Mouse (Mus musculus) intestine, embryonic 16.5 days (tissue): Measurements from ENCODE around the gene Vapa. TPM values are rescaled to one million over a fixed set of nuclear protein-coding genes. Genes with fewer than 3 reads are reported as not detected.
"Not testable (repeated sequence)": the region's sequence is repeated elsewhere in the genome, so short reads cannot be mapped to it uniquely, and the experiment has no call there.

ENCODE experiments used
- ATAC-seq: fragments of 200-750 bp; cut with Nextera tagmentation; 2 replicates; pipeline ENCODE4 v1.8.0; 2017; ENCODE audit warnings: moderate TSS enrichment, moderate library complexity
- H3K27ac ChIP-seq: fragments of 300-500 bp; sonication (generic); 2 replicates; pipeline ENCODE4 v1.5.1; 2014; ENCODE audit warnings: mild to moderate bottlenecking, low read length
- H3K27me3 ChIP-seq: fragments of 300-500 bp; sonication (generic); replicated peaks from 2 replicates; pipeline ENCODE4 v1.6.1; 2014; ENCODE audit warnings: low read length, control low read depth, mixed read lengths; ENCODE audit not compliant: control insufficient read depth, insufficient read depth
- H3K36me3 ChIP-seq: fragments of 300-500 bp; sonication (generic); 2 replicates; pipeline ENCODE4 v1.6.1; 2014; ENCODE audit warnings: low read length, control low read depth; ENCODE audit not compliant: control insufficient read depth, insufficient read depth
- H3K4me1 ChIP-seq: fragments of 300-500 bp; sonication (generic); 2 replicates; pipeline ENCODE4 v1.6.1; 2014; ENCODE audit warnings: low read length, control low read depth, mixed read lengths; ENCODE audit not compliant: control insufficient read depth, insufficient read depth
- H3K4me2 ChIP-seq: fragments of 300-500 bp; sonication (generic); 2 replicates; pipeline ENCODE4 v1.6.1; 2014; ENCODE audit warnings: low read depth, low read length, control low read depth
- H3K4me3 ChIP-seq: fragments of 300-500 bp; sonication (generic); 2 replicates; pipeline ENCODE4 v1.5.1; 2014; ENCODE audit warnings: mild to moderate bottlenecking, low read length
- H3K9ac ChIP-seq: fragments of 300-500 bp; sonication (generic); 2 replicates; pipeline ENCODE4 v1.6.1; 2014; ENCODE audit warnings: low read depth, low read length
- H3K9me3 ChIP-seq: fragments of 300-500 bp; sonication (generic); 2 replicates; pipeline ENCODE4 v1.6.1; 2016; ENCODE audit warnings: low read length, control low read depth; ENCODE audit not compliant: control insufficient read depth
- WGBS: fragments of 180-500 bp; shearing (Covaris S2); extraction: QIAGEN DNeasy Blood & Tissue Kit; methylation state at CpG from one replicate; pipeline ENCODE4 v1.1.7; 2014; 5-methylcytosine and 5-hydroxymethylcytosine counted together
- polyA plus RNA-seq: library from polyadenylated mRNA; unstranded; fragments of >200 nt; fragmentation: Nextera tagmentation; extraction: Ambion mirVana; gene quantifications from 2 replicates; pipeline ENCODE4 v1.2.1, GENCODE M21; 2015

Vapa gene
- polyA plus RNA-seq, 1 experiment from 2014 or later, result 194 TPM

DNA sequence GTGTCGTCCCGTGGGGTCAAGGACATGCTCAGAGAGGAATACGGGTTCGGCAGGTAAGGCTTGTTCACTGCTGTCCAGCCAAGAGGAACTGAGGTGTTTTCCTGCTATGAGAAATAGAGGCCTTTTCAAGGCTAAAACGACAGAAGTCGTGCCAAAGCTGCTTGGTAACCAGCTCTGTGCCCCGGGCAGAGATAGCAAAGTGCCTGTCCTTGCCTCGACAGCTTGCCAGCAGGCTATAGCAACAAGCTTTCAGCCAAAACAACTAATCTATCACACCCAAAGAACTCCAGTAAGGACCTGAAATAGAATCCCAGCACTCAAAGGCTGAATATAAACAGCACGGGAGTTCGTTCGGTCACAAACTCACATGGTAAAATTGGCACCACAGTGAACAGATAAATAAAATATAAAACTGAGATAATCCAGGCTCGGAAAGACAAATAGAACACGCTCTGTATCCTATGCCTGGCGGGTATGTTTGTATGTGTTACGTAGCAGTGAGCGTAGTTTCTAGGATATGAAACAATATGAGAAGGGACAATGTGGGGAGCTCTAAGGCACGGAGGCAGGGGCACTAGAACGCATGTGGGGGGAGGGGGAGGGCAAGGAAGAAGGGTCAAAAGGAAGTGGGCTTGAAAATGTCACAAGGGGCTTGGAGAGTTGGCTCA lies 64.5 kb downstream of the Vapa start:
- H3K4me2 ChIP-seq, result no peak overlapping the region
- no peaks in the 10 kb centered on the region for H3K9me3 ChIP-seq
- 39% methylated on average over 18 of the region's 18 CpGs for WGBS
- no peak overlapping the region for H3K9ac ChIP-seq
- peak; percentile 46 for ATAC-seq
- peak overlapping the region; percentile 42; the same call in 1 of the 2 replicates for H3K27ac ChIP-seq
- H3K27me3 ChIP-seq, result no peaks in the 10 kb centered on the region; the same call in 1 of the 2 replicates
- H3K4me3 ChIP-seq, result no peak overlapping the region
- no peaks in the 10 kb centered on the region for H3K4me1 ChIP-seq
- H3K36me3 ChIP-seq, result no peaks in the 10 kb centered on the region

- H3K27ac ChIP-seq, H3K9me3 ChIP-seq, H3K36me3 ChIP-seq, H3K27me3 ChIP-seq, ATAC-seq, H3K4me2 ChIP-seq, H3K4me3 ChIP-seq, H3K4me1 ChIP-seq, H3K9ac ChIP-seq: not testable (repeated sequence)
- 92% methylated on average over 4 of the region's 4 CpGs for WGBS
Observed at GRCm38 (mm10) chr17:65546221-65546620, 67.1 kb downstream of the Vapa start.

GRCm38 (mm10) chr17:65540441-65541272 lies 72.7 kb downstream of the Vapa start, which contains the start of gene Tmem232:
TSS of gene Tmem232 (minus strand) at chr17:65540782.
- ATAC-seq, result peak; percentile 87
- H3K9me3 ChIP-seq, result no peaks in the 10 kb centered on the region

GRCm38 (mm10) chr17:65536156-65536555 lies 77.2 kb downstream of the Vapa start:
- Histone ChIP-seq H3K4me3 (no peak overlapping the region), H3K27ac (no peak overlapping the region), H3K9me3 (no peaks in the 10 kb centered on the region), H3K27me3 (no peaks in the 10 kb centered on the region), H3K9ac (no peak overlapping the region), H3K4me1 (0 out of 2 replicates have a peak, but pooled peaks cover 3% of the 10 kb centered on the region), H3K4me2 (no peak overlapping the region), H3K36me3 (no peaks in the 10 kb centered on the region)
- no peak for ATAC-seq
- WGBS, result 28% methylated on average over 3 of the region's 3 CpGs

More at GRCm38 (mm10) chr17:65540441-65541272, 72.7 kb downstream of the Vapa start, which contains the start of gene Tmem232:
- H3K9ac ChIP-seq, result 0 out of 2 replicates have a peak within 1 kb of the TSS, but pooled peaks have one; percentile 17
- H3K27me3 ChIP-seq, result no peaks in the 10 kb centered on the region
- H3K4me1 ChIP-seq, result 0 out of 2 replicates have a peak, but pooled peaks cover 3% of the 10 kb centered on the region
- H3K4me2 ChIP-seq, result peak within 1 kb of the TSS; percentile 42
- WGBS, result 18% methylated on average over 26 of the region's 26 CpGs
- H3K4me3 ChIP-seq, result peak within 1 kb of the TSS; percentile 25
- H3K27ac ChIP-seq, result no peak within 1 kb of the TSS
- no peaks in the 10 kb centered on the region for H3K36me3 ChIP-seq

DNA sequence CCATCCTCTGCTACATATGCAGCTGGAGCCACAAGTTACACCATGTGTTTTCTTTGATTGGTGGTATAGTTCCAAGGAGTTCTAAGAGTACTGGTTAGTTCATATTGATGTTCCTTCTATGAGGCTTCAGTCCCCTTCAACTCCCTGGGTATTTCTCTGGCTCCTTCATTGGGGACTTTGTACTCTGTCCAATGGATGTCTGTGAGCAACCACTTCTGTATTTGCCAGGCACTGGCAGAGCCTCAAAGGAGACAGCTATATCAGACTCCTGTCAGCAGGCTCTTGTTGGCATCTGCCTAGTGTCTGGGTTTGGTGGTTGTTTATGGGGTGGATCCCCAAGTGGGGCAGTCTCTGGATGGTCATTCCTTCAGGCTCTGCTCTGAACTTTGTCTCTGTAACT lies 81.0 kb downstream of the Vapa start:
- H3K4me2 ChIP-seq, H3K27ac ChIP-seq, ATAC-seq: not testable (repeated sequence)

More for the DNA sequence above, 81.0 kb downstream of the Vapa start:
- not testable (repeated sequence) for H3K9ac ChIP-seq, H3K36me3 ChIP-seq, H3K27me3 ChIP-seq, H3K4me1 ChIP-seq, H3K9me3 ChIP-seq, H3K4me3 ChIP-seq

Other genes starting within 250 kb of the Vapa start
- not detected in 2 replicates for gene Tmem232, start 72.8 kb downstream of the Vapa start, polyA plus RNA-seq
- gene Txndc2, start 28.6 kb upstream of the Vapa start, polyA plus RNA-seq, result not detected in 2 replicates
- 26.8 and 28.0 TPM in 2 replicates for gene Rab31, start 159.2 kb upstream of the Vapa start, polyA plus RNA-seq
- gene Ppp4r1, start 169.0 kb upstream of the Vapa start, polyA plus RNA-seq, result 30.9 and 34.0 TPM in 2 replicates